Mouse (Mus musculus): Measurements from ENCODE around the gene Pak6. TPM values are rescaled to one million over a fixed set of nuclear protein-coding genes. Genes with fewer than 3 reads are reported as not detected.

Pak6 gene
- polyA plus RNA-seq, 2 experiments, result 4.6 to 5.5 TPM

- H3K4me1 ChIP-seq (ENCODE audit: control insufficient read depth, insufficient read depth, low read length), result peaks cover 11% of the 10 kb centered on the region; the same call in 1 of the 2 replicates
- H3K4me3 ChIP-seq (replicated peaks; ENCODE audit: low read length), result no peak overlapping the region
- H3K9ac ChIP-seq (ENCODE audit: low read depth, low read length, severe bottlenecking), result no peak overlapping the region
- DNase-seq (ENCODE audit: low spot score) (no peak), ATAC-seq (ENCODE audit: low FRiP score, low read depth) (no peak)
- TF ChIP-seq POLR2A (IDR thresholded peaks at IDR 0.05; ENCODE audit: borderline replicate concordance, extremely low read depth, insufficient read depth, insufficient read length), result no peak
- no peak overlapping the region for H3K4me2 ChIP-seq (replicated peaks; ENCODE audit: low read depth, low read length, severe bottlenecking)
- 20% methylated on average over 7 of the region's 7 CpGs for WGBS
- no peak overlapping the region for H3K27ac ChIP-seq (replicated peaks; ENCODE audit: low read depth, low read length)
- peaks cover 56% of the 10 kb centered on the region for H3K27me3 ChIP-seq (ENCODE audit: control insufficient read depth, insufficient read depth, low read length)
- H3K36me3 ChIP-seq (ENCODE audit: control insufficient read depth, insufficient read depth, low read length), result no peaks in the 10 kb centered on the region
- no peaks in the 10 kb centered on the region for H3K9me3 ChIP-seq (ENCODE audit: control insufficient read depth, low read length)
These were observed 34.9 kb downstream of the Pak6 start for GRCm38 (mm10) chr2:118697955-118698354.

- no peak for TF ChIP-seq POLR2A (IDR thresholded peaks at IDR 0.05; ENCODE audit: borderline replicate concordance, extremely low read depth, insufficient read depth, insufficient read length)
- peaks cover 21% of the 10 kb centered on the region; the same call in 1 of the 2 replicates for H3K4me1 ChIP-seq (ENCODE audit: control insufficient read depth, insufficient read depth, low read length)
- peak; percentile 41; the same call in 1 of the 2 replicates for ATAC-seq (ENCODE audit: low FRiP score, low read depth)
- H3K36me3 ChIP-seq (ENCODE audit: control insufficient read depth, insufficient read depth, low read length), result no peaks in the 10 kb centered on the region
- no peaks in the 10 kb centered on the region for H3K9me3 ChIP-seq (ENCODE audit: control insufficient read depth, low read length)
- no peak overlapping the region for H3K9ac ChIP-seq (ENCODE audit: low read depth, low read length, severe bottlenecking)
- H3K4me2 ChIP-seq (replicated peaks; ENCODE audit: low read depth, low read length, severe bottlenecking), result peak overlapping the region; percentile 47
- H3K27ac ChIP-seq (replicated peaks; ENCODE audit: low read depth, low read length), result no peak overlapping the region
- peaks cover 81% of the 10 kb centered on the region for H3K27me3 ChIP-seq (ENCODE audit: control insufficient read depth, insufficient read depth, low read length)
- peak overlapping the region; percentile 31 for H3K4me3 ChIP-seq (replicated peaks; ENCODE audit: low read length)
- 2% methylated on average over 32 of the region's 32 CpGs for WGBS
- DNase-seq (ENCODE audit: low spot score), result peak; percentile 77
These were observed 37.3 kb downstream of the Pak6 start for GRCm38 (mm10) chr2:118700179-118701062.

GRCm38 (mm10) chr2:118701161-118701560 is 38.1 kb downstream of the Pak6 start:
- no peak for ATAC-seq (ENCODE audit: low FRiP score, low read depth)
- no peak for TF ChIP-seq POLR2A (IDR thresholded peaks at IDR 0.05; ENCODE audit: borderline replicate concordance, extremely low read depth, insufficient read depth, insufficient read length)
- H3K27me3 ChIP-seq (ENCODE audit: control insufficient read depth, insufficient read depth, low read length), result peaks cover 83% of the 10 kb centered on the region
- DNase-seq (ENCODE audit: low spot score), result no peak
- H3K4me2 ChIP-seq (replicated peaks; ENCODE audit: low read depth, low read length, severe bottlenecking), result no peak overlapping the region
- H3K4me1 ChIP-seq (ENCODE audit: control insufficient read depth, insufficient read depth, low read length), result peaks cover 21% of the 10 kb centered on the region; the same call in 1 of the 2 replicates
- H3K9ac ChIP-seq (ENCODE audit: low read depth, low read length, severe bottlenecking), result no peak overlapping the region
- 0 out of 2 replicates have a peak overlapping the region, but pooled peaks have one; percentile 31 for H3K4me3 ChIP-seq (replicated peaks; ENCODE audit: low read length)
- 8% methylated on average over 5 of the region's 5 CpGs for WGBS
- H3K27ac ChIP-seq (replicated peaks; ENCODE audit: low read depth, low read length), result no peak overlapping the region
- no peaks in the 10 kb centered on the region for H3K9me3 ChIP-seq (ENCODE audit: control insufficient read depth, low read length)
- no peaks in the 10 kb centered on the region for H3K36me3 ChIP-seq (ENCODE audit: control insufficient read depth, insufficient read depth, low read length)

GRCm38 (mm10) chr2:118701971-118702882 is 39.1 kb downstream of the Pak6 start:
- Histone ChIP-seq H3K4me3 (replicated peaks; ENCODE audit: low read length) (peak overlapping the region; percentile 42), H3K27me3 (ENCODE audit: control insufficient read depth, insufficient read depth, low read length) (peaks cover 85% of the 10 kb centered on the region), H3K9ac (ENCODE audit: low read depth, low read length, severe bottlenecking) (no peak overlapping the region), H3K36me3 (ENCODE audit: control insufficient read depth, insufficient read depth, low read length) (no peaks in the 10 kb centered on the region), H3K27ac (replicated peaks; ENCODE audit: low read depth, low read length) (no peak overlapping the region), H3K4me1 (ENCODE audit: control insufficient read depth, insufficient read depth, low read length) (peaks cover 21% of the 10 kb centered on the region; the same call in 1 of the 2 replicates), H3K4me2 (replicated peaks; ENCODE audit: low read depth, low read length, severe bottlenecking) (peak overlapping the region; percentile 66), H3K9me3 (ENCODE audit: control insufficient read depth, low read length) (no peaks in the 10 kb centered on the region)
- 3% methylated on average over 49 of the region's 51 CpGs for WGBS
- TF ChIP-seq POLR2A (IDR thresholded peaks at IDR 0.05; ENCODE audit: borderline replicate concordance, extremely low read depth, insufficient read depth, insufficient read length), result no peak
- ATAC-seq (ENCODE audit: low FRiP score, low read depth) (no peak), DNase-seq (ENCODE audit: low spot score) (no peak)
